Mouse (Mus musculus) testis, adult 2 months (tissue): ENCODE data around the gene Rbm42.

Experiments used
- CTCF ChIP-seq: fragments of 200-500 bp; IDR thresholded peaks from 2 replicates; pipeline ENCODE4 v1.5.1; 2012; ENCODE audit warnings: low read depth, mild to moderate bottlenecking, inconsistent platforms, low read length, moderate library complexity; ENCODE audit not compliant: control insufficient read depth, insufficient read depth, insufficient replicate concordance
- POLR2A ChIP-seq: fragments of 200-500 bp; IDR thresholded peaks from 2 replicates; pipeline ENCODE4 v1.6.1; 2012; ENCODE audit warnings: low read depth, mild to moderate bottlenecking, inconsistent platforms, low read length, moderate library complexity; ENCODE audit not compliant: control insufficient read depth

DNA sequence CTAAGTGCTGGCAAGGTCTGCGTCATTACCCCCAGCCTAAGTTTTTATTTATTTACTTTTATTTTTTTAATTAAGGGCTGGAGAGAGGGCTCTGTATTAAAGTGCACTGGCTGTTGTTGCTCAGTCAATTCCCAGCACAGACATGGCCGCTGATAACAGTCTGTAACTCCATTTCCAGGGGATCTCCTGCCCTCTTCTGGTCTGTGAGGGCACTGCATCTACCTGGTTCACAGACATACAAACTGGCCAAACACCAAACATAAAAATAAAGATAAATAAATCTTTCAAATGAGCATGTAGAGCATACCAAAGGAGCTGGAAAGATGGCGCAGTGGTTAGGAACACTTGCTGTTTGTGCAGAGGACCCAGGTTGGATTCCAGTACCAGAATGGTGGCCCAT, 30.9 kb downstream of the Rbm42 start:
- TF ChIP-seq CTCF (peak; percentile 27; the same call in 1 of the 2 replicates), POLR2A (no peak)
